1 mouse cellular context compared by ENCODE assay signal in genomic region chr14:55873714-55874683, GRCm38 (mm10).
TF ChIP-seq lines count a peak whose summit lies in the region.

No protein-coding gene starts in this region.

TF ChIP-seq in CH12.LX, 34 proteins besides CTCF, POLR2A, EP300 and RAD21:
- TF ChIP-seq CHD2 (IDR thresholded peaks at IDR 0.05; ENCODE audit: low read length) (peak; percentile 19; the same call in 1 of the 2 replicates), IRF4 (IDR thresholded peaks at IDR 0.05; ENCODE audit: low read depth, low read length) (no peak; the same call in 1 of the 2 replicates), ELF1 (IDR thresholded peaks at IDR 0.05; ENCODE audit: low read depth, low read length) (peak; percentile 36; the same call in 1 of the 2 replicates), ZC3H11A (IDR thresholded peaks at IDR 0.05; ENCODE audit: low read depth, low read length) (peak; percentile 51), MXI1 (IDR thresholded peaks at IDR 0.05; ENCODE audit: low read depth, low read length) (peak; percentile 45; the same call in 1 of the 2 replicates), SIN3A (IDR thresholded peaks at IDR 0.05; ENCODE audit: low read length) (peak; percentile 64; the same call in 1 of the 2 replicates), MAZ (IDR thresholded peaks at IDR 0.05; ENCODE audit: low read depth, low read length) (0 out of 2 replicates have a peak, but pooled peaks have one; percentile 2), SMC3 (IDR thresholded peaks at IDR 0.05; ENCODE audit: low read depth, low read length) (peak; percentile 94), POLR2AphosphoS2 (IDR thresholded peaks at IDR 0.05; ENCODE audit: low read depth, low read length) (no peak), NELFE (IDR thresholded peaks at IDR 0.05; ENCODE audit: low read depth, low read length) (peak; percentile 31; the same call in 1 of the 2 replicates), JUND (conservative IDR thresholded peaks at IDR 0.05; ENCODE audit: low read depth, low read length) (0 out of 2 replicates have a peak, but pooled peaks have one; percentile 6), TBP (conservative IDR thresholded peaks at IDR 0.05; ENCODE audit: low read depth, low read length) (no peak), MYC (IDR thresholded peaks at IDR 0.05; ENCODE audit: low read depth, low read length) (0 out of 2 replicates have a peak, but pooled peaks have one; percentile 33), CHD1 (IDR thresholded peaks at IDR 0.05; ENCODE audit: low read depth, low read length) (no peak)
